Mouse (Mus musculus) urinary bladder, adult 2 months (tissue): ENCODE measurements around the gene Kidins220. TPM values are rescaled to one million over a fixed set of nuclear protein-coding genes. Genes with fewer than 3 reads are reported as not detected.

Source experiments
- DNase-seq: peaks from one replicate; pipeline ENCODE4 v3.0.0; 2022; ENCODE audit warnings: low spot score
- polyA plus RNA-seq: library from polyadenylated mRNA; depleted of rRNA; stranded (reverse); fragments of >200 nt; gene quantifications from 2 replicates; pipeline ENCODE4 v1.2.3, GENCODE M21; 2012; rRNA removed

The Kidins220 gene
- 95.9 and 101 TPM in 2 replicates for polyA plus RNA-seq

GRCm38 (mm10) chr12:24974446-24975114 is at the start of gene Kidins220:
Gene Kidins220, plus strand, starts transcription at chr12:24974925.
- DNase-seq, result peak; percentile 92

GRCm38 (mm10) chr12:24925276-24925675 is 49.4 kb upstream of the Kidins220 start:
- no peak for DNase-seq

GRCm38 (mm10) chr12:24925684-24926083 is 49.0 kb upstream of the Kidins220 start:
- DNase-seq, result no peak

GRCm38 (mm10) chr12:24928051-24928748 is 46.5 kb upstream of the Kidins220 start:
- no peak for DNase-seq

- DNase-seq, result no peak
Observed at GRCm38 (mm10) chr12:24929043-24929442, 45.7 kb upstream of the Kidins220 start.

- no peak for DNase-seq
Observed at GRCm38 (mm10) chr12:24930760-24931159, 44.0 kb upstream of the Kidins220 start.

- no peak for DNase-seq
Observed at GRCm38 (mm10) chr12:24932120-24932519, 42.6 kb upstream of the Kidins220 start.

GRCm38 (mm10) chr12:24933206-24933775 is 41.4 kb upstream of the Kidins220 start:
- DNase-seq, result no peak

- DNase-seq, result no peak
Observed at GRCm38 (mm10) chr12:24933996-24934395, 40.7 kb upstream of the Kidins220 start.

GRCm38 (mm10) chr12:24936281-24936680 is 38.4 kb upstream of the Kidins220 start:
- DNase-seq, result no peak

- no peak for DNase-seq
Observed at GRCm38 (mm10) chr12:24939372-24939771, 35.4 kb upstream of the Kidins220 start.

- no peak for DNase-seq
Observed at GRCm38 (mm10) chr12:24942619-24943287, 32.0 kb upstream of the Kidins220 start.

- no peak for DNase-seq
Observed at GRCm38 (mm10) chr12:24943427-24943826, 31.3 kb upstream of the Kidins220 start.

GRCm38 (mm10) chr12:24944597-24944996 is 30.1 kb upstream of the Kidins220 start:
- DNase-seq, result no peak

GRCm38 (mm10) chr12:24947065-24947464 is 27.7 kb upstream of the Kidins220 start:
- DNase-seq, result no peak

- DNase-seq, result no peak
Observed at GRCm38 (mm10) chr12:24948344-24948743, 26.4 kb upstream of the Kidins220 start.

- no peak for DNase-seq
Observed at GRCm38 (mm10) chr12:24950376-24951046, 24.2 kb upstream of the Kidins220 start.

GRCm38 (mm10) chr12:24952147-24952546 is 22.6 kb upstream of the Kidins220 start:
- no peak for DNase-seq

GRCm38 (mm10) chr12:24955137-24955536 is 19.6 kb upstream of the Kidins220 start:
- DNase-seq, result no peak

GRCm38 (mm10) chr12:24958526-24958925 is 16.2 kb upstream of the Kidins220 start:
- DNase-seq, result no peak

- no peak for DNase-seq
Observed at GRCm38 (mm10) chr12:24961821-24962220, 12.9 kb upstream of the Kidins220 start.
